In the genomic region with DNA sequence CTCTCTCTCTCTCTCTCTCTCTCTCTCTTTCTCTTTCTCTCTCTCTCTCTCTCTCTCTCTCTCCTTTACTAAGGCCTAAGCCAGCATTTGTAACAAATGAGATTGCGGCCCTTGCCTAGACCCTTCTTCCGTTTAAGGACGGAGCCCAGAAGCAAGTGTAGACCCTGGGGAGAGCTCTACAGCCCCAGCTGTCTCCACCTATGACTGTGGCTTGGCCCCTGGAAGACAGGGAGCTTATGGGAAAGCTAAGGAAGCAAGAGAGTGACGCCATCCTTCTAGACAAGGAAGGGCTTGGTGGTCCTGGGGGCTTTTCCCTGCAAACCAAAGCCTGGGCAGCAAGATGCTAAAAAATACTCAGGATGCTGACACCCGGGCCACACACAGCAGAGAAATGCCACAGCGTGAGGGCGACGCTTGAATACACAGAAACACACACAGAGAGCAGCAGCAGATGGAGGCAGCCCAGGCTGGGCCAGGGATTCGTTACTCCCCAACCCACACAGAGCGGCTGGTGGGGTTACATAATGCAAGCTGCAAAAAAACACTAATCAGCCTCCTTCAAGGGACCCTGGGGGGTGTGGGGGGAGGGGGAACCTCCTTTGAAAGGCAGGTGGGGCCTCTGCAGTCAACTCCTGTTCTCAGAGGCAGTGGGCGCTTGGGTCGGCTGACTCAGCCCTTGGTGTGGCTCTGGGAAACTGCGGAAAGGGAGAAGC, we compare ENCODE assay signal across 9 mouse cellular contexts.
A peak's percentile ranks its signal among the peaks of the same experiment; 100 is the strongest.
DNase-seq lines count a peak whose midpoint lies in the region; ATAC-seq lines count a peak whose summit lies in the region.
"Had no signal": no experiment of that assay in that cellular context is flagged by ENCODE, and none has a peak within 500 bp of the region (broad histone marks: within the 10 kb centered on the region; RNA-seq: fewer than 3 reads in every experiment).

No protein-coding gene starts in this region.

- H3K9me3 ChIP-seq in hindbrain, embryonic 14.5 days (ENCODE audit: control insufficient read depth, low read length) = no peaks in the 10 kb centered on the region
- H3K9me3 ChIP-seq in midbrain, embryonic 11.5 days (ENCODE audit: control insufficient read depth, low read length) = no peaks in the 10 kb centered on the region
- H3K9me3 ChIP-seq: embryonic facial prominence, embryonic 15.5 days had no signal

- WGBS in hindbrain, embryonic 14.5 days = 9% methylated on average over 13 of the region's 13 CpGs
- 11% methylated on average over 12 of the region's 13 CpGs for WGBS in midbrain, embryonic 11.5 days

- H3K4me2 ChIP-seq in hindbrain, embryonic 14.5 days (replicated peaks) = 0 out of 2 replicates have a peak overlapping the region, but pooled peaks have one; percentile 5
- H3K4me2 ChIP-seq in midbrain, embryonic 11.5 days = no peak overlapping the region
- H3K4me2 ChIP-seq: embryonic facial prominence, embryonic 15.5 days had no signal

- H3K9ac ChIP-seq in hindbrain, embryonic 14.5 days = no peak overlapping the region
- peak overlapping the region; percentile 33; the same call in 1 of the 2 replicates for H3K9ac ChIP-seq in midbrain, embryonic 11.5 days (ENCODE audit: low read length)
- H3K9ac ChIP-seq: embryonic facial prominence, embryonic 15.5 days had no signal

- 0 out of 2 replicates have a peak, but pooled peaks have one; percentile 64 for ATAC-seq in hindbrain, embryonic 14.5 days (ENCODE audit: low FRiP score)
- ATAC-seq in midbrain, embryonic 11.5 days (ENCODE audit: low FRiP score) = peak; percentile 38; the same call in 1 of the 2 replicates
- ATAC-seq in megakaryocyte, adult 5-6 weeks (ENCODE audit: poor library complexity, severe bottlenecking) = no peak

- DNase-seq in R1 (ENCODE audit: low read depth, low spot score) = peak; percentile 26
- DNase-seq in cerebellum, postnatal 25 days = peak; percentile 86 to 87
- peak; percentile 47 for DNase-seq in hindbrain, embryonic 14.5 days (ENCODE audit: low spot score)
- DNase-seq in midbrain, embryonic 11.5 days (ENCODE audit: low spot score, missing footprints) = peak; percentile 89
- DNase-seq in heart, adult 11 months = no peak
- no peak for DNase-seq in c-Kit-positive CD71-positive TER-119-positive erythroid progenitor cells, embryonic 14.5 days (ENCODE audit: low spot score)
- DNase-seq in gastrocnemius, adult 8-10 months (ENCODE audit: low spot score in 2 of 2) = no peak

- H3K36me3 ChIP-seq in hindbrain, embryonic 14.5 days (replicated peaks; ENCODE audit: control insufficient read depth, insufficient read depth) = no peaks in the 10 kb centered on the region
- H3K36me3 ChIP-seq in midbrain, embryonic 11.5 days (ENCODE audit: control insufficient read depth, insufficient read depth, low read length) = no peaks in the 10 kb centered on the region
- H3K36me3 ChIP-seq: embryonic facial prominence, embryonic 15.5 days had no signal

- H3K27me3 ChIP-seq in hindbrain, embryonic 14.5 days (ENCODE audit: control insufficient read depth, insufficient read depth, low read length) = no peaks in the 10 kb centered on the region
- H3K27me3 ChIP-seq in midbrain, embryonic 11.5 days (ENCODE audit: control insufficient read depth, insufficient read depth, low read length) = no peaks in the 10 kb centered on the region
- H3K27me3 ChIP-seq: embryonic facial prominence, embryonic 15.5 days had no signal

- H3K27ac ChIP-seq in hindbrain, embryonic 14.5 days = no peak overlapping the region
- H3K27ac ChIP-seq in midbrain, embryonic 11.5 days (ENCODE audit: low read depth, low read length) = no peak overlapping the region; the same call in 1 of the 2 replicates
- H3K27ac ChIP-seq: embryonic facial prominence, embryonic 15.5 days had no signal

- 0 out of 2 replicates have a peak, but pooled peaks cover 7% of the 10 kb centered on the region for H3K4me1 ChIP-seq in hindbrain, embryonic 14.5 days (replicated peaks; ENCODE audit: control insufficient read depth, insufficient read depth, low read length)
- H3K4me1 ChIP-seq in midbrain, embryonic 11.5 days (ENCODE audit: control insufficient read depth, insufficient read depth, low read length) = peaks cover 9% of the 10 kb centered on the region

- no peak overlapping the region for H3K4me3 ChIP-seq in hindbrain, embryonic 14.5 days (replicated peaks; ENCODE audit: low read length)
- H3K4me3 ChIP-seq in midbrain, embryonic 11.5 days (ENCODE audit: low read depth, low read length) = no peak overlapping the region
- H3K4me3 ChIP-seq: embryonic facial prominence, embryonic 15.5 days had no signal

Comparison
In these comparisons a context has a peak if more than half of its experiments do, and no peak if none do; other contexts are left out.
1. DNase-seq: peak in R1 (single experiment), cerebellum, postnatal 25 days (2 of 2), hindbrain, embryonic 14.5 days (single experiment) and midbrain, embryonic 11.5 days (single experiment); none in heart, adult 11 months (single experiment), c-Kit-positive CD71-positive TER-119-positive erythroid progenitor cells, embryonic 14.5 days (single experiment) and gastrocnemius, adult 8-10 months (0 of 2).